Mouse (Mus musculus) skeletal muscle tissue, adult 2 months (tissue): ENCODE measurements around the gene Dusp18.

Experiments
- DNase-seq: peaks from one replicate; pipeline ENCODE4 v3.0.0-alpha.2; 2012; ENCODE audit warnings: low read depth, low spot score

Gene Dusp18

DNA sequence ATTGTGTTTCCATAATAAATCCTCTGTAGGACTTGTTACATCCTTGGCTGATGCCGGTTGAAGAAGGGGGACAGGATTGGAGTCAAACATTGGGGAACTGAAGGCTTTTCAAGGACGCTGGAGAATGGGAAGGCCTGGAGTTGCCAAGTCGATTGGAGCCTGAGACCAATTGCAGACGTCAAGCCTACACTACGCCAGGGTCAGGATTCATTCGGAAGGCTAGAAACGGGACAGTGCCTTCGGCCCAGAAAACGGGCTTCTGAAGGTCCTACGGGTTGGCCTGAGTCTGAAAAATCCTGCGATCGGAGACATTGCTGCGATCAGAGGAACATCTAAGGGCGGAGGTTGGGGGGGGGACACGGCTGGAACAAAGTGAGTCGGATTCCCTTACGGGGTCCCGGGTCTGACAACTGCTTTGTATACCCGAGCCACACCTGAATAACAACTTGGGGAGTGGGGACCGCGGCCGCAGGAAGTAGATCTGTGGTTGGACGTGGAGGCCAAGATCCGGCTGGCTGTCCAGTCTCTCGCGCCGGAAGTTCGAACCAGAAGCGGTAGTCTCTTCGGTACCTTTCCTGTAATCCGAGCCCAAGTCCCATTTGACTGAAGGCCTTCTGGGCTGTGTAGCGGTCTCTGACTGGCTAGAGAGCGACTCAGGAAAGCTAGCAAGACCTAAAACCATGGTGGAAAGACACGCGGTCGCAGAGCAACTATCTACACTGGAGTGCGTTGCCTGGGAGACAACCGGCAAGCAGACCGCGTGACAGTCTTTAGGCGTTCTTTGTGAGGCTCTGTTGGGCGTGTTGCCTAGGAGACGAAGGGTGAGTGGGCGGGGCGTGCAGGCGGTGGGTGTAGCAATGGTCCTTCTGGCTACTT is at the start of gene Dusp18, which contains the start of gene 4921536K21Rik:
Dusp18 (plus strand) TSS at position 835 of the 876 bp plus-strand sequence.
4921536K21Rik (minus strand) TSS at position 693 of the 876 bp plus-strand sequence.
- peak; percentile 80 for DNase-seq

DNA sequence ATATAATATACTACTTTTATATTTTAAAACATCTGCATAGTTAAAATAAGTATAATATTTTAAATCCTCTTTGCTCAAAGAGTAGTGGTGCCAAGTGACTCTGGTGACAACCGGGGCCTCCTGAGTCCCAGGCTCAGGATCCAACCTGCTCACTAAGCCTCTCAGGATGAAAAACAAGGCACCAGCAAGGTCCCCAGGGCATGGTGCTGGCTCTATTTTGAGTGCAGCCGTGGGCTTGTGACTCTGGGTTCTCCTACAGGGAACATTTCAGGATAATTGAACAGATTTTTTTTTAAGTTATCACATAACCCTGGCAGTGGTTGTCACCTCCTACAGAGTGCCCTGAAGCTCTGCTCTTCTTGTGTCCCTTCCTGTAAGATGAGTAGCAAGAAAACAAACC is 48.7 kb upstream of the Dusp18 start:
- DNase-seq, result no peak

DNA sequence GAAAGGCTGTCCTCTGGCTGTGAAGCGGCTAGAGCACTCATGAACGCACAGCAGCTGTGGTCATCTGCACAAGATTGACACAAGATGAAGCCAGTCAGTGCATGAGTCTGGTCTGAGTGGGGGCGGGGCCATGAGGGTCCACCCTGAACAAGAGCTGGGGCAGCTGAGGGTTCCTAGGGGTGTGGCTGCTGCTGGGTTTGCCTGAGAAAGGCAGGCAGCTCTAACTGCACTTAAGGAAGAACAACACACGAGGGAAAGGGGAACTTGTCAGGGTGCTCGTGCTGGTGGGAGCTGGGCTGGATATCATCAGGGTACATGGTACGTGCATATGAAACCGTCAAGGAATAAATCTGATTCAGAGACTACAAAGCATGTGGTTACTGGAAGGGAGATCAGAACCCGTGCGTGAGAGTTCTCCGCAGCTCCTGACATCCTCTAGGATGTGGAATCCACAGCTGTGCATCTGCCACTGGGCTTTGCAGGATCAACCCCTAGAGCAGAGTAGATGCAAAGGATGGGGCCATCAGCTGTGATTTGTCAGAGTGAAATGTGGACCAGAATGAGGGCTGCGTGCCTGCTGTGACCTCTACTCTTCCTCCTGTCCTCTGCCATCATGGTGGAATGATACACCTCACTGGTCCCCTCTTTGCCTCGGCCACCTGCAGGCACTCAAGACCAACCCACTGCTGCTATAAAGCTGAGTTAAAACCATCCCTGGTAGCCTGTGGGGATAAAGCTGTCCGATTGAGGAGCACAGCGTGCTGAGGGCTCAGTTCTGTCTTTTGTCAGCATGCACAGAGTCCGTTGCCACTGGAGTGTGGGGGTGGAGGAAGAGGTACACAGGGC is 45.3 kb upstream of the Dusp18 start:
- DNase-seq, result no peak

DNA sequence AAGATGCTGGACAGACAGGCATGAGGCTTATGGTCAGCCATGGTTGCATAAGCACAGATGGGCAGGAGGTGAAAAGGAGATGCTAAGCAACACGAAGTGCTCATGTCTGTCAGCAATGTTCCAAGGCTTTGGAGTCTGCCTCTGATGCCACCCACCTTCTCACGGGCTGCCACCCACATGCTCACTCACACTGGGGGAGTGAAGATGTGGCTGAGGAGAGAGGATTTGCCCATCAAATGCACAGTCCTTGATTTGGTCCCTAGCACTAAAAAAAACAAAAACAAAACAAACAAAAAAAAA is 44.8 kb upstream of the Dusp18 start:
- DNase-seq, result no peak

DNA sequence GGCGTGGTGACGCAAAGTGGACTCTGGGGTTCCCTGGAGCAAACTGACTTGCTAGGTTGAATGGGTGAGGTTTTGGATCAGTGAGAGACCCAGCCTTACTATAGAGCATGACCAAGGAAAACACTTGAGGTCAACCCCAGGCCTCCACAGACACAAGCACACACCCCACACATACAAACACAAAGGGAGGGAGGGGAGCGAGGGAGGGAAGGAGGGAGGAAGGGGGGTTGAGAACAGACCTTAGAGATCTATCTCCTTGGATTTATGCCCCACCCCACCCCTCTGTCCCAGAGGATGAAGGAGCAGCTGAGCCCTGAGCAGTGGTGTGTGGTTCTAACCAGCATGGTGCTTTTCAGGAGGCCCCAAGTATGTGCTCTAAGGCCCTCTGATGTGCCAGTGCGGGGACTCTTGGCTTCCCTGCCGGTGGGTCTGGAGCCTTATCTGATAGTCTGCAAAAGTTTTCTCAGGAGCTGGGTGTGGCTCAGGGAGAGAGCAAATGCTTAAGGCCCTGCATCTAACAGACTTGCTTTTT is 44.2 kb upstream of the Dusp18 start:
- DNase-seq, result no peak

DNA sequence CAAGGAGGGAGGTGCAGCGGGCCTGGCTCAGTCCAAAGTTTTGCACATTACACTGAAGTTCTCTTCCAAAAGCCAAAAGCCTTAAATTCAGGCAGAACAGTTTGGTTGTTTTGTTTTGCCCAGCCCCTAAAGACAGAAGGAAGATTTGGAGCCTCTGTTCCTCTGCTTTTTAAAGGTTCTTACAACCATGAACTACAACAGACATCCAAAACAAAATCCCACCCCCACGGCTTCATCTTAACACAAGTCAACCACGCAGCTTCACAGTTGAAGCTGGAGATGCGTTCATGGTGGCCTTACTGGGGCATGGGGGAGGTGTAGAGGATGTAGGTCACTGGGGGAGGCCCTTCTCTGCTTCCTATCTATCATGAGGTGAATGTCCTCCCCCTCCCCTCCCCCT is 43.2 kb upstream of the Dusp18 start:
- no peak for DNase-seq

DNA sequence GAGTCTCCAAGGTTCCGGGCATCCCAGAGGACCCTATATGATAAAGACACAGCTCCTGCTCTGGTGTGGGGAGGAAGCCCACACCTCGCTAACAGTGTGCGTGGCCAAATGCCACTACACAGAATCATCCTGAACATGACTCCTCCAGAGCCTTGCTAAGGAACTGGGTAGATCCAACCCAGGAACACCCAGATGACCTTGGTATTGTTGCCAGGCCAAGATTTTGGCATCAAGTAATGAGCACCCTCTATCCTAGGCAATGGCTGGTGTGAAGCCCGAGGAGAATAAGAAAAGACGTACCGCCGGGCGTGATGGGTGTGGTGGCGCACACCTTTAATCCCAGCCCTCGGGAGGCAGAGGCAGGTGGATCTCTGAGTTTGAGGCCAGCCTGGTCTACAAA is 42.0 kb upstream of the Dusp18 start:
- no peak for DNase-seq

DNA sequence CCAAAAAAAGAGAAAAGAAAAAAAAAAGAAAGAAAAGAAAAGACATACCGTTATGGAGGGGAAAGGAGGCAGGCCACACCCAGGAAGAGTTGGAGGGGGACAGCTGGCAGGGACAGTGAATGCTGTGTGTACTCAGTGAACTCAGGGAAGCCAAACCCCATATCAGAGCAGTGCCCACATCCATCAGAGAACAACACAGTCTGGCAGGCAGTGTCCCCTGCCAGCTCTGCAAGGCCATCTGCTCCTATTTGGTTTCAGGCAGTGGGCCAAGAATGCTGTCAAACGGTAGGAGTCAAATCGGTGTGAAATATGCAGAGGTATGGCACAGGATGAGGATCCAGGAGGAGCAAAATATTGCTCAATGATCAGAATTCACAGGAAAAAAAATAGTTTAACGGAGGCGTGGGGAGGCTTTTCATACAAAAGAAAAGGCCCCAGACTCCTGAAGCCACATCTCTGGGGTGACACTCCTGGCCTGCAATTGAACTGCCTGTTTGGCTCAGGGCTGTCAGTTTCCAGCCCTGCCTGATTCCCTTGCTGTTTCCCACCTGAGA is 41.5 kb upstream of the Dusp18 start:
- DNase-seq, result peak; percentile 32

DNA sequence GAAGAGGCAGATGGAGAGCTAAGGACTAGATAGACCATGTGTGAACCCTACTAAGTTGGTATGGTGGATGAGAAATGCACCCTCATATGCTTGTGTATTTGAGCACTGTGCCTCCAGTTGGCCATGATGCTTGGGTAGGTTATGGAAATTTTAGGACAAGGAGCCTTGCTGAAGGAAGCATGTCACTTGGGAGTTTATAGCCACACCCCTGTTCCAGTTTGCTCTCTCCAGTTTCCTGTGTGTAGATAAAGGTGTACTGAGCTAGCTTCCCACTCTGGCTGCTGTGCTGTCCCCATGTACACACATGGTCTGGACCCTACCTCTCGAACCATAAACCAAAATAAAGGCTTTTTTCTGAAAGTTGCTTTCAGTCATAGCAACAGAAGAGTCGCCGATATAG is 40.9 kb upstream of the Dusp18 start:
- no peak for DNase-seq

DNA sequence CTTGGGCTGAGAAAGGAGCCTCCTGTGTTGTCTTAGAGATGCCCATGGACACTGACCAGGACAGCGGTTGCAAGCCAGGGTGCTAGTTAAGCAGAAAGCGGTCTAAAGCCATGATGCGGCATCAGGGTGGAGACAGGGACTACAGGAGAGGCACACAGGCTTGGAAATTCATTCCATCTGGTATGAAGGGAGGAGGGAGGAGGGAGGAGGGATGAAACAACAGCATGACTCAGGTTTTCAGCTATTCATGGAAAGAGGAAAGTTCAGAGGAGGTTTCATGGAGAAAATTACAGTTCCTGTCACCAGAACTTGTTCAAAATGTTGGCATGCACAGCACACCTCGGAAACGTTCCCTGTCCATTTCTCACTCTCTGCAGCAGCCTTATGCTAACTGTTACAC is 39.2 kb upstream of the Dusp18 start:
- DNase-seq, result no peak

DNA sequence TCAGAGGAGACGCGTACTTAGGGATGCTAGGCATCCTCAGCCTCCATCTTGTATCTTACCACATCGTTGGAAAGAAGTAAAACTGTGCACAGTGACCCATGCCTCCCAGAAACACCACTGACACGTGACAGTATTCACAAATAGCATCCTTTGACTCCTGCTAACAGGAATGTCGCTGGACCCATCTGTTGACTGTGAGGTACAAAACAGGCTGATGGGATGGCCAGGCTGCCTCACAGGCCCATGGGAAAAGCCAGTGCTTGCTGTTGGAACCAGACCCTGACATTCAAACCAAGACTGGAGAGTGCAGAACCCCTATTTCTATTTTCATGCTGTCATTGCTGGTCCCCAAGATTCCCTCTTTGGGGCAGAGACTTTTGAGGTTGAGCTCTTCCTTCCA is 37.1 kb upstream of the Dusp18 start:
- DNase-seq, result no peak

DNA sequence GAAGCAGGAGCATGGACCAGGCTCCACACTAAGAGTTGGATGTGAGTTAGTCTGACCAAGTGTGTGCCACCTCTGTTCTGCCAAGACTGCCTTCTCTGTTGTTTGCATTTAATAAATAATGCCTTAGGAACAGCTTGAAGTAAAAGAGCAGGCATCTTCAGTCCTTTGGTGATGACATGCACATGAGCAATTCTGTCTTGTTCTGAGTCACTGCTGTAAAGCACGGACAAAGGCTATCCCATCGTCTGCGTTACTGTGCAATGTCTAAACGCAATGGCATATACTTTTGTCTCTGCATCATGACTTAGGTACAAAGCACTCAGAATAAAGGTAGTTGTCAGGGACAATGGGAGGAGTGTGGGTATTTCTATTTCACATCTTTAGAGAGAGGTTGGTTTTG is 35.3 kb upstream of the Dusp18 start:
- no peak for DNase-seq

DNA sequence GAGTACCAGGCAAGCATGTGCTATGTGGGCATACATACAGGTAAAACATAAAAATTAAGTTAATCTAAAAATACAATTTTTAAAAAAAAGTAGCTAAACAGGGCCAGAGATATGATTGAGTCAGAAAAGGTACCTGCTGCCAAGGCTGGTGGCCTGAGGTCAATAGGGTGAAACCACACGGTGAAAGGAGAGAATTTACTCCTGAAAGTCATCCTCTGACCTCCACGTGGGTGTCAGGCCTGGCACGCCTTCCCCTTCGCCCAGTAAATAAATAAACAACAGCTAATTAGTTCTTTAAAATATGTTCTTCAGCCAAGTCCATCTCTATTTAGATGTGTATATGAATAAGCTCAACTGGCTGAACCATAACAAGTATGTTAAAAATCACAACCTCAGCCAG is 34.7 kb upstream of the Dusp18 start:
- no peak for DNase-seq

DNA sequence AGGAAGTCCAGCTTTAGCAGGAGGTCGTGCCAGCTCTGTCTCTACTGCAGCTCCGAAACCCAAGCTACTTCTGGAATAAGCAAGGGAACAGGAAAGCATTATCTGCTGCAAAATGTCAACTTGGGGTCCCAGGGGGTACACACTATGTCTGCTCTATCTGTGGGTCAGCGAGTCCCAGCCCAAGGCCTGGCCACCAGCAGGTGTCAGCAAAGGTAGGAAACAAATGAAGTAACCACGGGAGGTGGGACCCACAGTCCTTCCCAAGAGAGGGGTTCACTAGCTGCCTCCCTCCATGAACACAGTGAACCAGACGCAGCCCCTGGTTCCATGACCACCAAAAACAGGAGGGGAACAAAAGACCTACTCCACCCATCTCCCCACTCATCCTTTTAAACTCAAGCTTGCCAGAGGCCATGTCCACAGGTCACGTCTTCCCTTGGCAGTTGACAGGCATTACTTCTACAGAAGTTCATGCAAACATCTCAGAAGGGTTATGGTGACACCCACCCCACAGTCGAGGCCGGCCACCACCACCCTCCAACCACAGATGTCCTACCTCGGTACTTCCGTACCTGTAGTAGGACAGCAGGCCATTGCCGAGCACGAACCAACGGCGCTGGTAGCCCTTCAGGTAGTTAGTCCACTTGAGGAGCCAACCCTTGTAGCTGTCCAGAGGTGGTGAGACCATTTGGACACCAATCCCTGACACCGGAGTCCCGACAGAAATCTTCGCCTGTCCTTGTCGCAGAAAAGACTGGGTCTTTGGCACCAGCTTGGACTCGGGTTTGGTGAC is 32.2 kb upstream of the Dusp18 start:
- no peak for DNase-seq

DNA sequence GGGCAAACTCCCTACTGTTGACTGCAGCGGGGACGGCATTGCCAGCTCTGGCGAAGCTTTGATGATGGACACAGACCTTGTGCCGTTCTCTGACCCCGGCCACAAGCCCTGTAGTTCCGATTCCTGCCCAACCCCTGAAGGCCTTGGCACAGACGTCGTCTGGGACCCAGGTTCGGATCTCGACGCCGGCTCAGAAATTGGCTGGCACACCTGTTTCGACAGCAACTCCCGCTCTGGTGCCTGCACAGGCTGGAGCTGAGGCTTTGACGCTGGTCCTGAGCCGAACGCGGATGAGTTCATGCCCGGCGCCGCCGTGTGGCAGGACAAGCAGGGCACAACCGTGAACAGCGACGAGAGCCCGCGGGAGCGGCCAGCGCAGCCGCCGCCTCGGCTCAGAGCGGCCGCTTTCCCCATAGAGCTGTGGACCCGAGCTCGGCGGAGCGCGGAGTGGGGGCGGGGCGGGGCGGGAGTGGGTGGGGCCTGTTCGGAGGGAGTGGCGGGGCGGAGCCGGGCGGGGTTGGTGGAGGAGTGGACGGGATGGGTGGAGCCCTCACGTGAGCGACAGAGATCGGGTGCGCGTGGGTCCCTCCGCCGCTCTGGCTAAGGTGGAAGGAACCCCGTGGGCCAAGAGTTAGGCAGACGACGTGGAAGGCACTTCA is 31.5 kb upstream of the Dusp18 start, which contains the start of gene Osbp2:
Osbp2 (minus strand) TSS at position 450 of the 659 bp plus-strand sequence.
- DNase-seq, result peak; percentile 31

DNA sequence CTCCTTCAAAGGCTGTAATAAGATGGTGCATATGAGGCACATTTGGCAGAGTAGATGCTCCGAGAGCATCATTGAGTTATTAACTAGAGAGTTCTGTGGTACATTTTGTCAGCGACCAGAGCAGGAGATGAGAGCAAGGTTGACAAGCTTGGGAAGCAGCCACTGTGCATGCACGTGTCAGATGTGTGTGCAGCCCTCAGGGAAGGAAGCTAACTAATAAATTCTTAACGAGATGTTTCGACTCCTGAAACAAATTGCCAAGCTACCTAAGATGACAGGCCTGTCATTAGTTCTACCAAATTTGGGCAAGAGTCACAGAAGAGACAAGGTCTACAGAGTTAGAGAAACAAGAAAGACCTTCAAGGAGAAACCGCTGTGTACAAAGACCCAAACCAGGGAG is 30.7 kb upstream of the Dusp18 start:
- DNase-seq, result no peak

DNA sequence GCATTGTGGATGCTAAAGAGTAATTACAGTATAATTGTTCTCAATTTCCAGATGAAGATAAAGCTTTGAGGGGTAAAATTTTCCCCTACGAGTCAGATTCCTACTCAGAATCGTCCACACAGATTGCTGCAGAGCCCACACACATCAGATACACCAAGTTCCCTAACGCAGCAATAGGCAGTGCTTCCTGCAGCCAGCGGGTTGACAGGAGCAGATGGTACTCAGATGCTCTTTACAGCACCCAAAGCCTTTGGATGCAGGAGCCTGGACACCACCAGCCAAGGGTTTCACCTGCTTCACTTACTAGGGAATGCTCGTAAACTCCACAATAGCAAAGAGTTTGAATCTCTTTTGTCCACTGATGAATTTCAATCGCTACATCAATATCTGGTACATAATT is 18.6 kb upstream of the Dusp18 start:
- DNase-seq, result no peak

DNA sequence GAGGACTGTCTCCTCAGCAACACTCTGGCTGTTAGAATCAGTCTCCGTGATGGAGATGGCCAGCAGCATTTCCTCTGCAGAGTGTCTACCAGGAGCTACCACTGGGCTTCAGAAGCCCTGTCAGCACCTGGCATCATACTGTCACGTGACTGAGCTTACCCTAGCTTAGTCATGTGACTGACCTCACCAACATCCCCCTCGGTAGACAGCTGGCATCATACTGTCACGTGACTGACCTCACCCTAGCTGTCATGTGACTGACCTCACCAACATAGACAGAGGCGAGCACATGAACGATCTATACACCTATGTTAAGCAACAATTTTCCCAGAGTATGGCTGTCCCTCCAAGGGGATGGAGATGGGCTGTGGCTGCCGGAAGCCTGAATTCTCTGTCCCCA is 16.4 kb upstream of the Dusp18 start:
- no peak for DNase-seq

DNA sequence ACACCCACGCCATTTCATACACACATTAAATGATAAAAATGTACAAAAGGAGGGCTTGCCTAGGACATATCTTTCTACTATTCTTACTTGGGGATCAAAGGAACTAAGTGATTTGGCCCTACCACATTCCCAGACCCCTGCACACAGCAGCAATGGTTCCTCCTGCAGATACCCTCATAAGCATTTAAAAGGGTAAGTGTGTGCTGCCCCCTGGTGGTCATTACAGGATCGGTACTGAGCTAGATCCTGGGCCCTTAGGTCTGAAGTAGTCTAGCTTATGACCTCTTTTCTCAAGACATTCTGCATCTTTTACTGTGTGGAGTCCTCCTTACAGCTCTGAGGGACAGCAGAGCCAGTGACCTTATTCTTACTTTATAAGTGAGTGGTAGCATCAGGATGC is 15.2 kb upstream of the Dusp18 start:
- DNase-seq, result peak; percentile 62

DNA sequence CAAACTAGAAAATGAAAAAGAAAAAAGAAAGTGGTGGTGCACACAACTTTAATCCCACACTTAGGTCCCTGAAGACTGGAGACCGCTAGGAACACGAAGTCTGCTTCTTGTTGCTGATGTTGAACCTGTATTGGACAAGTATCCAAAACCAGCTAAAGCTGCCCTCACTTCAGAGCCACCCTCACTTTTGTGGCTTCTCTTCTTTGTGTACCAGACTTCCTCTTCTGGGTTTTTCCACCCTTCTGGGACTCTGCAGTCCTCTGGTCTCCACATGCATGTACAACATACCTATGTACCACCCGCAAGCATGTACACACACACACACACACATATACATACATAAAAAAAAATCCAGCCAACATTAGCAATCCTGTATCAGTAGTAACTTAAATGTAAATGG is 11.3 kb upstream of the Dusp18 start:
- no peak for DNase-seq

DNA sequence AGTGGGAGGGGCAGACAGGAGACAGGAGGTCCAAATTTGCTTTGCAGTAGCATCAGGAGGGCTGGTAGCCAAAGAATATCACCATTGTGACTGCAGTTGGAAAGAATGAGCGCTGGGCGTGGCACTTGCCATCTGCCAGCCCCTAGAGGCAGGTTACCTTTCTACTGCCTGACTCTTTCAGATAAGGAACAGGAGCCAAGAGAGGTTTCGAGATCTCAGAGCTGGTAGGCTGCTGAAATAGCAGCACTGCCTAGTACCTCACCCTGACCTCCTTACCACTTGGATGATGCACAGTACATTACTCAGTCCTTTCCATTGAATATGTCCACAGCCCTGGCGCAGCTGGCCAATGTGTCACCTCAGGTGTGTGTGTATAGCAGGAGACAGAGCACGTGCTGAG is 7.7 kb upstream of the Dusp18 start:
- DNase-seq, result no peak
